Mouse (Mus musculus) stomach, postnatal 0 days (tissue): ENCODE data around the gene Hpgd.

Experiments used
- CTCF ChIP-seq: IDR thresholded peaks from 2 replicates; pipeline ENCODE4 v1.5.1; 2016; ENCODE audit warnings: antibody characterized with exemption, low read depth, mild to moderate bottlenecking, moderate library complexity
- EP300 ChIP-seq: optimal IDR thresholded peaks from 2 replicates; pipeline ENCODE3; 2016; ENCODE audit warnings: antibody characterized with exemption

DNA sequence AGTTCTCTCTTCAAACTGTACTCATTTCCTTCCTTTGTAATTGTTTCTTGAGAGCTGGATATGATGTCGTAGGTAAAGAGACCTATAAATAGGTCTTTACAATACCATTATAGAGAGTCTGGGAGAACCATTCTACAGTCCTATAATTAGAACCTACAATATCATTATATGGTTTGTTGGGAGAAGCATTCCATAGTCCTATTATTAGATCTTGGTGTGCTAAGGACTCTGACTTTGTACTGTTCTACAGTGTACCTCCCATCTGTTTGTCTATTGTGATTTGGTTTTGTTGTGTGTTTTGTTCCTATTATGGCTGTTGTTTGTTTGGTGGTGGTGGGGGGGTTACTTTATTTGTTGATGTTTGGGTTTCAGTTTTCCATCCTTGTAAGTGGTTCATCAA lies 21.5 kb upstream of the Hpgd start:
- no peak for TF ChIP-seq CTCF
- TF ChIP-seq EP300: no peak
